Mouse (Mus musculus) embryonic facial prominence, embryonic 15.5 days (tissue): Measurements from ENCODE around the gene Mtr. TPM values are rescaled to one million over a fixed set of nuclear protein-coding genes. Genes with fewer than 3 reads are reported as not detected.

Experiments used
- ATAC-seq: fragments of 200-750 bp; cut with Nextera tagmentation; 2 replicates; pipeline ENCODE4 v1.8.0; 2017; ENCODE audit warnings: low read depth, moderate TSS enrichment; ENCODE audit not compliant: insufficient number of reproducible peaks, low FRiP score, low TSS enrichment
- H3K27ac ChIP-seq: fragments of 300-500 bp; sonication (generic); replicated peaks from 2 replicates; pipeline ENCODE4 v1.5.1; 2015; ENCODE audit warnings: mild to moderate bottlenecking, inconsistent platforms
- H3K27me3 ChIP-seq: fragments of 300-500 bp; sonication (generic); 2 replicates; pipeline ENCODE4 v1.6.1; 2015; ENCODE audit warnings: inconsistent platforms
- H3K36me3 ChIP-seq: fragments of 300-500 bp; sonication (generic); 2 replicates; pipeline ENCODE4 v1.6.1; 2015; ENCODE audit warnings: mild to moderate bottlenecking, inconsistent platforms
- H3K4me1 ChIP-seq: fragments of 300-500 bp; sonication (generic); 2 replicates; pipeline ENCODE4 v1.6.1; 2015; ENCODE audit warnings: inconsistent platforms
- H3K4me2 ChIP-seq: fragments of 300-500 bp; sonication (generic); replicated peaks from 2 replicates; pipeline ENCODE4 v1.6.1; 2015; ENCODE audit warnings: mild to moderate bottlenecking, inconsistent platforms
- H3K4me3 ChIP-seq: fragments of 300-500 bp; sonication (generic); replicated peaks from 2 replicates; pipeline ENCODE4 v1.5.1; 2015; ENCODE audit warnings: mild to moderate bottlenecking, inconsistent platforms
- H3K9ac ChIP-seq: fragments of 300-500 bp; sonication (generic); 2 replicates; pipeline ENCODE4 v1.6.1; 2015; ENCODE audit warnings: inconsistent platforms
- H3K9me3 ChIP-seq: fragments of 300-500 bp; sonication (generic); replicated peaks from 2 replicates; pipeline ENCODE4 v1.6.1; 2016; ENCODE audit warnings: inconsistent platforms
- WGBS: fragments of 180-500 bp; shearing (Covaris S2); methylation state at CpG from one replicate; pipeline ENCODE4 v1.1.7; 2015; 5-methylcytosine and 5-hydroxymethylcytosine counted together
- polyA plus RNA-seq: library from polyadenylated mRNA; unstranded; fragments of >200 nt; fragmentation: Nextera tagmentation; extraction: Ambion mirVana; gene quantifications from 2 replicates; pipeline ENCODE4 v1.2.1, GENCODE M21; 2015

The Mtr gene
- polyA plus RNA-seq, 1 experiment from 2014 or later, result 12.4 TPM

DNA sequence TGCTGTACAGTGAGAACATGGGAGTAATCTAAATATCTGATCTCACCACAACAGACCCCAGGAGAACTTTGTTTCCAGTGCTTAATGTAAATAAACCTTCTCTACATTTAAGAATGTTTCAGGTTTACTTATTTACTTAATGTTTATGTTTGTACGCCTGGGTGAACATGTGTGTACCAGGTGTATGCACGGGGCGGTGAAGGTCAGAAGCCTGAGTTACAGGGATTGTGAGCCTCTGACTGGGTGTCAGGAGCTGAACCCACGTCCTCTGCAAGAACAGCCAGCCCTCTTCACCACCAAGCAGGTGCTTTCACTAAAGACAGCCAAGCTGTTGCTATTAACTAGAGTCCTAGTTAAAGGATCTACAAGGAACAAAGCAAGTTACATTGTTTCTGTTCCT lies 16.3 kb upstream of the Mtr start:
- H3K4me2 ChIP-seq, result no peak overlapping the region
- WGBS, result 70% methylated on average over 4 of the region's 4 CpGs
- no peak overlapping the region for H3K4me3 ChIP-seq
- no peaks in the 10 kb centered on the region for H3K9me3 ChIP-seq
- H3K27me3 ChIP-seq, result no peaks in the 10 kb centered on the region
- H3K4me1 ChIP-seq, result no peaks in the 10 kb centered on the region
- no peak for ATAC-seq
- H3K9ac ChIP-seq, result no peak overlapping the region
- H3K27ac ChIP-seq, result no peak overlapping the region
- H3K36me3 ChIP-seq, result no peaks in the 10 kb centered on the region

DNA sequence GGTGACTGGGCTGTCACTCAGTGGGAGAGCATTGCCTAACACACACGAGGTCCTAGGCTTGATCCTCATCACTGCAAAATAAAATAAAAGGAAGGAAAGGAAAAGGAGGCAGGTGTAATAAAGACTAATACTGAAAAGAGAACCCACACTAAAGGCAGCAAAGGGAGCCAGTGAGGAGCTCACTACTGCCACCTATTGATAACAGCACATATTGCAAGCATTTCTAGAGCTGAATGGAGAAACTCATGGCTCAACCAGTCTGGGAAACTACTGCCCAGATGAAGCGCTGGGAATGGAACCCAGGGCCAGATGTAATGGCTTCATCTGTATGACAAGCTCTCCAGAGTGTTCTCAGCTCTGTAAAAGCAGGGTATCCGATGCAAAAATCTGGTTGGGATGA lies 15.0 kb upstream of the Mtr start:
- H3K4me1 ChIP-seq, result no peaks in the 10 kb centered on the region
- H3K4me2 ChIP-seq, result no peak overlapping the region
- no peaks in the 10 kb centered on the region for H3K36me3 ChIP-seq
- H3K4me3 ChIP-seq, result no peak overlapping the region
- 53% methylated on average over 3 of the region's 3 CpGs for WGBS
- no peak overlapping the region for H3K27ac ChIP-seq
- no peak for ATAC-seq
- no peaks in the 10 kb centered on the region for H3K9me3 ChIP-seq
- H3K9ac ChIP-seq, result no peak overlapping the region
- H3K27me3 ChIP-seq, result no peaks in the 10 kb centered on the region

GRCm38 (mm10) chr13:12267971-12268370 lies 10.1 kb upstream of the Mtr start:
- H3K9ac ChIP-seq, result no peak overlapping the region
- H3K36me3 ChIP-seq, result no peaks in the 10 kb centered on the region
- ATAC-seq, result no peak
- no peak overlapping the region for H3K4me3 ChIP-seq
- WGBS, result 86% methylated on average over 3 of the region's 3 CpGs
- no peaks in the 10 kb centered on the region for H3K4me1 ChIP-seq
- no peaks in the 10 kb centered on the region for H3K9me3 ChIP-seq
- H3K27ac ChIP-seq, result no peak overlapping the region
- no peaks in the 10 kb centered on the region for H3K27me3 ChIP-seq
- no peak overlapping the region for H3K4me2 ChIP-seq

DNA sequence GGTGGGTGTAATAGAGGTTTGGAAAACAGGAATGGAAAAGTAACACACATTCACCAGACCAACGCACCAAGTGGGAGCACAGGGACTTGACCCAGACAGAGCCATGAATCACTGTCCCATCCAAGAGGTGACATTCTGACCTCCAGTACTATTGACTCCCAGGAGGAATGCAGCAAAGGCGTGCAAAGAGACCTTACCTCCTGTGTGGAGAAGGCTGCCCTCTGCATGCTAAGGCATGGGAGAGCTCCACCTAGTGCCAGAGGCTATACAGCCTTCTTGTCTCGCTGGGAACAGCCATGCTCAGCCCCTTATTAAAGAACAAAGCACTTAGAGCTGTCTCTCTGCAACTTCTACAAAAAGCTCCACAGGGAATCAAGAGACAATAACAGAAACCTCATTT lies 9.2 kb upstream of the Mtr start:
- no peaks in the 10 kb centered on the region for H3K36me3 ChIP-seq
- H3K4me3 ChIP-seq, result no peak overlapping the region
- no peak overlapping the region for H3K4me2 ChIP-seq
- no peaks in the 10 kb centered on the region for H3K4me1 ChIP-seq
- H3K9ac ChIP-seq, result no peak overlapping the region
- H3K9me3 ChIP-seq, result no peaks in the 10 kb centered on the region
- H3K27ac ChIP-seq, result no peak overlapping the region
- no peak for ATAC-seq
- no peaks in the 10 kb centered on the region for H3K27me3 ChIP-seq
- WGBS, result 44% methylated on average over 3 of the region's 3 CpGs

DNA sequence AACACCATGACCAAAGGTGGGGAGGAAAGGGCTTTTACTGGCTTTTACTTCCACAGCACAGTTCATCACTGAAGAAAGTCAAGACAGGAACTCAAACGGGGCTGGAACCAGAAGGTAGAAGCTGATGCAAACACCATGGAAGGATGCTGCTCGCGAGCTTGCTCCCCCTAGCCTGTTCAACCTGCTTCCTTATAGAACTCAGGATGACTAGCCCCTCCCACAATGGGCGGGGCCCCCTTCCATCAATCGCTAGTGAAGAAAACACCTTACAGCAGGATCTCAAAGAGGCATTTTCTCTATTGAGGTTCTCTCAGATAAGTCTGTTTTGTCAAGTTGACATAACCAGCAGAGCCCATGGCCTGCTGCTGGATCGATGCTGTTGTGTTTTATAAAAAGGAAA lies 6.1 kb upstream of the Mtr start:
- H3K36me3 ChIP-seq, result no peaks in the 10 kb centered on the region
- H3K4me1 ChIP-seq, result no peaks in the 10 kb centered on the region
- no peaks in the 10 kb centered on the region for H3K9me3 ChIP-seq
- ATAC-seq, result no peak
- H3K9ac ChIP-seq, result no peak overlapping the region
- no peak overlapping the region for H3K27ac ChIP-seq
- WGBS, result 72% methylated on average over 6 of the region's 6 CpGs
- no peaks in the 10 kb centered on the region for H3K27me3 ChIP-seq
- no peak overlapping the region for H3K4me2 ChIP-seq
- H3K4me3 ChIP-seq, result no peak overlapping the region

- no peak overlapping the region for H3K4me2 ChIP-seq
- H3K27ac ChIP-seq, result no peak overlapping the region
- H3K4me3 ChIP-seq, result no peak overlapping the region
- H3K4me1 ChIP-seq, result peaks cover 6% of the 10 kb centered on the region; the same call in 1 of the 2 replicates
- H3K36me3 ChIP-seq, result no peaks in the 10 kb centered on the region
- no peak for ATAC-seq
- H3K9me3 ChIP-seq, result no peaks in the 10 kb centered on the region
- no peak overlapping the region for H3K9ac ChIP-seq
- H3K27me3 ChIP-seq, result no peaks in the 10 kb centered on the region
Measured at GRCm38 (mm10) chr13:12261505-12261904, 3.6 kb upstream of the Mtr start.

- no peak for ATAC-seq
- Histone ChIP-seq H3K9me3 (no peaks in the 10 kb centered on the region), H3K27me3 (no peaks in the 10 kb centered on the region), H3K4me3 (peak overlapping the region; percentile 67), H3K4me1 (peaks cover 9% of the 10 kb centered on the region; the same call in 1 of the 2 replicates), H3K27ac (peak overlapping the region; percentile 93), H3K36me3 (0 out of 2 replicates have a peak, but pooled peaks cover 4% of the 10 kb centered on the region), H3K4me2 (peak overlapping the region; percentile 56), H3K9ac (peak overlapping the region; percentile 69)
- WGBS, result 11% methylated on average over 10 of the region's 10 CpGs
Measured at GRCm38 (mm10) chr13:12256871-12257390, 982 bp downstream of the Mtr start.

DNA sequence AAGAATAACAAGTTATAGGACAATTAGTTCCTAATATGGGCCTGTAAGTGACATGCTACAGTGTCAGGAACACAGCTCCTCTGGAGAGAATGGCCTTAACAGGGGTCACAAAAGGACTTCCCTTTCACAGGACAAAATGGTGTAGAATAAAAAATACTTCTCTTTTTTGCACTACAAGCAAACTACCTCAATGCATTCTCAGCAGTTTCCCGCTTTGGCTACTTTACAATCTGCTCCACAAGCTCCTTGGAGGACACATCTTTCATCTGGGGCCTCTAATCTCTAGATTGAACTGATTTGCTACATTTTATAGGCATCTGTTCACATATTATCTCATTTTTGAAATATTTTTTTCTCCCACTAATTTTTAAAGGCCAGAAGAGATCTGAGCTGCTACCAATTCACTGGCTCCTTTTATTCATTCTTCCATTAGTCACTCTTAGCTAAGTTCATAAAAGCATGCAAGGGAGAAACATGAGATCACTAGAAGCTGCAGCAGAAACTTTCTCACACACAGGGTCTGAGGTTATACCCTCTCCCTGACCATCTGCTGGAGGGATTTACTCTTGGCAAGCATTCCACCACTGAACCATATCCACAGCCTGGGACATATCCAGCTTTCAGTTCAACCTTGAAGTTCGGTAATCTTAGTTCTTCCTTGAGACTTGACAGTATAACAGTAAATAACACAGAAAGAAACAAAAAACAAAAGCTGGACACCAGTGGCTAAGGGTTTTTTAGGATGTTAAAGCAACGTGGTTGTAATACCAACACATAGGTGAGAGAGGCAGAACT lies 1.8 kb downstream of the Mtr start:
- H3K27me3 ChIP-seq, result no peaks in the 10 kb centered on the region
- peak overlapping the region; percentile 67 for H3K4me3 ChIP-seq
- H3K4me1 ChIP-seq, result peaks cover 9% of the 10 kb centered on the region; the same call in 1 of the 2 replicates
- no peak for ATAC-seq
- H3K9me3 ChIP-seq, result no peaks in the 10 kb centered on the region
- peak overlapping the region; percentile 69; the same call in 1 of the 2 replicates for H3K9ac ChIP-seq
- H3K27ac ChIP-seq, result no peak overlapping the region; the same call in 1 of the 2 replicates
- WGBS, result 59% methylated on average over 3 of the region's 3 CpGs
- H3K4me2 ChIP-seq, result peak overlapping the region; percentile 56
- 0 out of 2 replicates have a peak, but pooled peaks cover 4% of the 10 kb centered on the region for H3K36me3 ChIP-seq

- no peak overlapping the region for H3K4me3 ChIP-seq
- H3K36me3 ChIP-seq, result peaks cover 31% of the 10 kb centered on the region
- WGBS, result 93% methylated on average over 3 of the region's 3 CpGs
Measured at GRCm38 (mm10) chr13:12250496-12250895, 7.4 kb downstream of the Mtr start.

DNA sequence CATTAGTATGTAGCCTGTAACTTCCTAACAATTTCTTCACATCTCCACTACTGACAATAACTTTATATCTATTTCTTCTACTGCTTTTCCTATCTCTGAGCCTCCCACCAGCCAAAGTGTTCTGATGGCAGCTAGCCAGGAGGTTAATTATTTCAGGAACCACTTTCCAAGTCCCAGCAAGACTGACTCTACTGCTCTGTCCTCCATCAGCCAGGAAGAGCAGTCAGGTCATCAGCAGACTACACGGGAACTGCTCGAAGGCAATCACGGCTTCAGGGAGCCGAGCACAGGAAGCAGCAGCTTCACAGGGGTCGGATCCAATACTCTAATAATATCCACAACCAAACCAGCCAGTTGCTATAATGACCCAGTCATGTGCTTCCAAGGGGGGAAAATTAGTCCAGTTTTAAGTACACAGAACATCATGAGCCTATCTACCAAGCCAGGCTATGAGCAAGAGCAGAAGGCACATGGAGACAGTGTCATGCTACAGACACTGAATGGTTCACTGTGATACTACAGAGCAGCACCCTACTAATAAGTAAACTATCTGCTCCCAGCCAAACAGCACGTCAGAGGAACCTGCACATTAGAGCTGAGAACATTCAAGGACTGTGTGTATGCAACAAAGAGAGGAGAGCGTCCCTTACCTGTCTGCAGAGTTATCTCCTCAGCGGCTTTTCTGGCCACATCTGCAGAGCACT lies 8.6 kb downstream of the Mtr start:
- H3K9me3 ChIP-seq, result no peaks in the 10 kb centered on the region
- no peak for ATAC-seq
- H3K36me3 ChIP-seq, result peaks cover 37% of the 10 kb centered on the region
- H3K27ac ChIP-seq, result no peak overlapping the region
- no peaks in the 10 kb centered on the region for H3K27me3 ChIP-seq
- H3K4me2 ChIP-seq, result no peak overlapping the region
- H3K4me3 ChIP-seq, result no peak overlapping the region
- H3K9ac ChIP-seq, result no peak overlapping the region
- 82% methylated on average over 8 of the region's 8 CpGs for WGBS
- no peaks in the 10 kb centered on the region for H3K4me1 ChIP-seq

More at GRCm38 (mm10) chr13:12250496-12250895, 7.4 kb downstream of the Mtr start:
- H3K9ac ChIP-seq, result no peak overlapping the region
- no peaks in the 10 kb centered on the region for H3K4me1 ChIP-seq
- no peak overlapping the region for H3K27ac ChIP-seq
- H3K4me2 ChIP-seq, result no peak overlapping the region
- no peak for ATAC-seq
- H3K27me3 ChIP-seq, result no peaks in the 10 kb centered on the region
- no peaks in the 10 kb centered on the region for H3K9me3 ChIP-seq

- H3K27ac ChIP-seq, result no peak overlapping the region
- no peak for ATAC-seq
- H3K9me3 ChIP-seq, result no peaks in the 10 kb centered on the region
- H3K4me3 ChIP-seq, result no peak overlapping the region
- no peak overlapping the region for H3K4me2 ChIP-seq
- H3K36me3 ChIP-seq, result peaks cover 61% of the 10 kb centered on the region
- WGBS, result 98% methylated on average over 2 of the region's 2 CpGs
- no peak overlapping the region for H3K9ac ChIP-seq
- no peaks in the 10 kb centered on the region for H3K27me3 ChIP-seq
- no peaks in the 10 kb centered on the region for H3K4me1 ChIP-seq
Measured at GRCm38 (mm10) chr13:12245938-12246337, 12.0 kb downstream of the Mtr start.
